Mouse (Mus musculus) MEL (cell line): ENCODE results near the gene Usp15.

Experiments
- CTCF ChIP-seq, 3 experiments: IDR thresholded peaks in 2 of 3; conservative IDR thresholded peaks in 1 of 3; 2 replicates each; pipeline ENCODE4 v1.5.1; 2011 to 2012; ENCODE audit warnings: low read length in 3 of 3, low read depth in 2 of 3, mild to moderate bottlenecking in 2 of 3, improper control_type of control experiment in 1 of 3, inconsistent platforms in 1 of 3, mixed read lengths in 1 of 3, moderate library complexity in 1 of 3; ENCODE audit not compliant: control insufficient read depth in 1 of 3, insufficient read depth in 1 of 3, poor library complexity in 1 of 3, severe bottlenecking in 1 of 3
- EP300 ChIP-seq, 2 experiments: IDR thresholded peaks; 2 replicates each; pipeline ENCODE4 v1.6.1; 2011; ENCODE audit warnings: improper control_type of control experiment in 2 of 2, low read length in 2 of 2, low read depth in 1 of 2, mild to moderate bottlenecking in 1 of 2
- GATA1 ChIP-seq: IDR thresholded peaks from 2 replicates; pipeline ENCODE4 v1.6.1; 2011; ENCODE audit warnings: low read depth, low read length, improper control_type of control experiment
- HCFC1 ChIP-seq: IDR thresholded peaks from 2 replicates; pipeline ENCODE4 v1.6.1; 2012; ENCODE audit warnings: low read depth, mild to moderate bottlenecking, inconsistent platforms, low read length, improper control_type of control experiment, moderate library complexity
- MAX ChIP-seq: IDR thresholded peaks from 2 replicates; pipeline ENCODE4 v1.6.1; 2011; ENCODE audit warnings: low read length, improper control_type of control experiment
- MAZ ChIP-seq: IDR thresholded peaks from 2 replicates; pipeline ENCODE4 v1.6.1; 2012; ENCODE audit warnings: low read depth, mild to moderate bottlenecking, inconsistent platforms, low read length, improper control_type of control experiment
- MXI1 ChIP-seq: IDR thresholded peaks from 2 replicates; pipeline ENCODE4 v1.6.1; 2011; ENCODE audit warnings: mild to moderate bottlenecking, low read depth, low read length, improper control_type of control experiment
- POLR2A ChIP-seq, 2 experiments: IDR thresholded peaks; 2 replicates each; pipeline ENCODE4 v1.6.1; 2011 to 2012; ENCODE audit warnings: low read length in 2 of 2, mild to moderate bottlenecking in 2 of 2, control low read depth in 1 of 2, improper control_type of control experiment in 1 of 2, low read depth in 1 of 2, moderate library complexity in 1 of 2; ENCODE audit not compliant: control insufficient read depth in 1 of 2, insufficient read depth in 1 of 2, poor library complexity in 1 of 2
- POLR2AphosphoS2 ChIP-seq: IDR thresholded peaks from 2 replicates; pipeline ENCODE4 v1.6.1; 2011; ENCODE audit warnings: low read length, improper control_type of control experiment
- POLR2AphosphoS5 ChIP-seq: IDR thresholded peaks from 2 replicates; pipeline ENCODE4 v1.6.1; 2012; ENCODE audit warnings: low read depth, borderline replicate concordance, mild to moderate bottlenecking, inconsistent platforms, low read length, moderate library complexity, mixed read lengths

DNA sequence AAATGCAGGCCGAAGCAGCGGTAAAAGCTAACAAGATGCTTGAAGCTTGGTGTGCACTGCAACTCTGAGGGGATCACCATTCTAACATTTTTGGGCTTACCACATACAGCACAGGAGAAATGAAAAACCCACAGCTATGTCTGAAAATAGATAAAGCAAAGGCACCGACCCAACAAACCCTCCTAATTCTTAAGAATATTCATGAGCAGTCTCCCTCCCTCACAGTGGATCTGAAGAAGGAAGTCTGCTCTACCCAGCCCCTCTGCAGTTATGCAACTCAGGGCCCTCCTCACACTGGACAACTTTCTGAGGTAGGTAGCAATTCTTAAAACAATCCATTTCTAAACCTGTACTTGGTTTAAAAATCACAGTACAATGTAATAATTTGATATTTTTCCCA, 14.4 kb downstream of the Usp15 start:
- no peak for TF ChIP-seq EP300 (IDR thresholded peaks at IDR 0.05; ENCODE audit: low read depth in 1 of 2, low read length in 2 of 2)
- no peak for TF ChIP-seq POLR2A (IDR thresholded peaks at IDR 0.05; ENCODE audit: control insufficient read depth in 1 of 2, insufficient read depth in 1 of 2, low read depth in 1 of 2, low read length in 2 of 2, poor library complexity in 1 of 2)
- no peak for TF ChIP-seq MAX
- no peak for TF ChIP-seq POLR2AphosphoS5
- TF ChIP-seq POLR2AphosphoS2, result no peak
- no peak for TF ChIP-seq GATA1
- no peak for TF ChIP-seq MXI1
- TF ChIP-seq CTCF (IDR thresholded peaks at IDR 0.05 in 2 of 3, conservative IDR thresholded peaks at IDR 0.05 in 1 of 3; ENCODE audit: control insufficient read depth in 1 of 3, insufficient read depth in 1 of 3, low read depth in 2 of 3, low read length in 3 of 3, poor library complexity in 1 of 3, severe bottlenecking in 1 of 3), result no peak
- TF ChIP-seq HCFC1, result no peak
- TF ChIP-seq MAZ, result no peak
